Mouse (Mus musculus) embryonic facial prominence, embryonic 10.5 days (tissue): ENCODE measurements at regions not wholly inside any gene's neighbourhood (a gene's known extent, or its start where the extent isn't known, plus 50 kb on each side); places are given as distances from the start of the nearest gene placed in this dataset.

Experiments used
- DNase-seq: peaks from one replicate; pipeline ENCODE4 v3.0.0-alpha.2; 2017; ENCODE audit warnings: low spot score
- H3K27ac ChIP-seq: fragments of 300-500 bp; sonication (generic); replicated peaks from 2 replicates; pipeline ENCODE4 v1.5.1; 2016; ENCODE audit warnings: mild to moderate bottlenecking
- H3K27me3 ChIP-seq: fragments of 300-500 bp; sonication (generic); replicated peaks from 2 replicates; pipeline ENCODE4 v1.6.1; 2016; ENCODE audit warnings: low read depth, mild to moderate bottlenecking; ENCODE audit not compliant: poor library complexity, severe bottlenecking
- H3K36me3 ChIP-seq: fragments of 300-500 bp; sonication (generic); replicated peaks from 2 replicates; pipeline ENCODE4 v1.6.1; 2016; ENCODE audit warnings: mild to moderate bottlenecking, moderate library complexity
- H3K4me1 ChIP-seq: fragments of 300-500 bp; sonication (generic); 2 replicates; pipeline ENCODE4 v1.6.1; 2016
- H3K4me3 ChIP-seq: fragments of 300-500 bp; sonication (generic); 2 replicates; pipeline ENCODE4 v1.5.1; 2016; ENCODE audit warnings: mild to moderate bottlenecking, moderate library complexity
- H3K9me3 ChIP-seq: fragments of 300-500 bp; sonication (generic); 2 replicates; pipeline ENCODE4 v1.6.1; 2016; ENCODE audit warnings: mild to moderate bottlenecking
- WGBS: fragments of 180-500 bp; shearing (Covaris S2); methylation state at CpG from one replicate; pipeline ENCODE4 v1.1.7; 2016; 5-methylcytosine and 5-hydroxymethylcytosine counted together

DNA sequence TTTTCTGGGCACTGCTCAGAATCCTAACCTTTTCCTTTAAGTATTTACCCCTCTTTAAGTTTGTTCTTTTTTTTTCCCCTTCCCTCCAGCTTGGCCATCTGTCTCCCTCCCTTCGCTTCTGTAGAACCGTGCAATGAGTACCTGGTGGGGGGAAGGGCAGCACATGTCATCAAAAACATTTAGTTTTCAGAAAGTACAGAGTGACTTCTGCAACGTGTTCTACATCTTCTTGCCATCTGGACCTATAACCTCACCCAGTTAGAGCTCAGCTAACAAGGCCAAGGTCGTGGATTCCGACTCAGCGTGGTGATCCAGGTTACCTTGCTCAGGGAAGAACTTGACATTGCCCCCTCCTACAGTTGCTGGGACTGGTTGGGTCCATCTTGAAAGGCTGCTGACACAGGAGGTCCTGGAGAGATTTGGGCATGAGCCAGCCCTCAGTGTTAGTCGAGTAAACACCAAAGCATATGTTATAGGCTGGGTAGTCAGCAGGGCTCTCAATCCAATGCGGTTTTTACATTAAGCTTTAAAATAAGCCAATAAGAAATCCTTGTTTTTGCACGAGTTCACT, 1075.0 kb downstream of the Synb start:
- H3K4me1 ChIP-seq, result no peaks in the 10 kb centered on the region
- no peak overlapping the region for H3K27ac ChIP-seq
- H3K27me3 ChIP-seq, result no peaks in the 10 kb centered on the region
- H3K9me3 ChIP-seq, result no peaks in the 10 kb centered on the region
- H3K36me3 ChIP-seq, result no peaks in the 10 kb centered on the region
- WGBS, result 77% methylated on average over 9 of the region's 9 CpGs
- no peak overlapping the region for H3K4me3 ChIP-seq
- no peak for DNase-seq

GRCm38 (mm10) chr14:68218471-68218870, 1075.6 kb downstream of the Synb start:
- no peaks in the 10 kb centered on the region for H3K9me3 ChIP-seq
- DNase-seq, result no peak
- no peak overlapping the region for H3K4me3 ChIP-seq
- H3K27me3 ChIP-seq, result no peaks in the 10 kb centered on the region
- no peak overlapping the region for H3K27ac ChIP-seq
- no peaks in the 10 kb centered on the region for H3K36me3 ChIP-seq
- WGBS, result 87% methylated on average over 4 of the region's 4 CpGs
- no peaks in the 10 kb centered on the region for H3K4me1 ChIP-seq

GRCm38 (mm10) chr14:68217986-68218385, 1076.1 kb downstream of the Synb start:
- no peak overlapping the region for H3K4me3 ChIP-seq
- 81% methylated on average over 6 of the region's 6 CpGs for WGBS

DNA sequence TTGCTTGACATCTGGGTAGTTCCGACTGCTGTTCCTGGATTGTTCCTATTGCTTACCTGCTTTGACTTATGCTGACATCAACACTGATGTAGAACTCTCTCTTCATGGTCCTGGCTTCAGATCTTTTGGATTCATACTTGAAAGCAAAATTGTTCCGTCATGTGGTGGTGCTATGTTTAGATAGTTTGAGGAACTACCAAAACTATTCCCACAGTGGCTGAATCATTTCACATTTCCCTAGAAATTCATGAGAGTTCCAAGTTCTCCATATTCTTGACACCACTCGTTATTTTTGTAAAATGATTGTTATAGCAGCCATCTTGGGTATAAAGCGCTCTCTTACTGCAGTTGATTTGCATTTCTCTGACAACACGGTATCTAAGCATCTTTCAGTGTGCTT, 1080.2 kb downstream of the Synb start:
- Histone ChIP-seq H3K4me1 (no peaks in the 10 kb centered on the region), H3K27me3 (no peaks in the 10 kb centered on the region), H3K4me3 (no peak overlapping the region), H3K36me3 (no peaks in the 10 kb centered on the region), H3K27ac (no peak overlapping the region), H3K9me3 (no peaks in the 10 kb centered on the region)
- no peak for DNase-seq
- 91% methylated on average over 5 of the region's 5 CpGs for WGBS

More at GRCm38 (mm10) chr14:68217986-68218385, 1076.1 kb downstream of the Synb start:
- H3K27me3 ChIP-seq, result no peaks in the 10 kb centered on the region
- H3K27ac ChIP-seq, result no peak overlapping the region
- no peaks in the 10 kb centered on the region for H3K36me3 ChIP-seq
- no peak for DNase-seq
- H3K9me3 ChIP-seq, result no peaks in the 10 kb centered on the region
- H3K4me1 ChIP-seq, result no peaks in the 10 kb centered on the region

DNA sequence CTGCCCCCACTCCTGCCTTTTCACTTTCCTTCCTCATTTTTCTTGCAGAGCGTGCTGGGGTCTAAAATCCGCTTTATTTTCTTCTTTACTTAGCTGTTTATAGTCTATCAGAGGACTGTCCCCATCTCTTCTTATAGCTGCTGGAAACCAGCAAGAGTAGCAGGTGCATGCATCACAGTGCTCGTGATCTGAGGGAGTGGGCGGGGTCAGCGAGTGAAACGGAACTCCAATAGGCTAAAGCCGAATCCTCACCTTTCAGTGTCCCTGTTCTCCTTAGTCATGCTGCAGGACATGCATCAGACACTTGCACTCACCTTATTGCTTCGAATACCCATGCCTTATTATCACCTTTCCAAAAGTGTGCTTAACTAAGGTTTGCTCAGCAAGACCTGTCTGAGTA, 1095.3 kb downstream of the Synb start:
- 9% methylated on average over 8 of the region's 8 CpGs for WGBS
- no peaks in the 10 kb centered on the region for H3K9me3 ChIP-seq
- no peak overlapping the region for H3K27ac ChIP-seq
- H3K27me3 ChIP-seq, result peaks cover 15% of the 10 kb centered on the region
- no peak overlapping the region for H3K4me3 ChIP-seq
- DNase-seq, result peak; percentile 18
- peaks cover 24% of the 10 kb centered on the region for H3K4me1 ChIP-seq
- H3K36me3 ChIP-seq, result no peaks in the 10 kb centered on the region

DNA sequence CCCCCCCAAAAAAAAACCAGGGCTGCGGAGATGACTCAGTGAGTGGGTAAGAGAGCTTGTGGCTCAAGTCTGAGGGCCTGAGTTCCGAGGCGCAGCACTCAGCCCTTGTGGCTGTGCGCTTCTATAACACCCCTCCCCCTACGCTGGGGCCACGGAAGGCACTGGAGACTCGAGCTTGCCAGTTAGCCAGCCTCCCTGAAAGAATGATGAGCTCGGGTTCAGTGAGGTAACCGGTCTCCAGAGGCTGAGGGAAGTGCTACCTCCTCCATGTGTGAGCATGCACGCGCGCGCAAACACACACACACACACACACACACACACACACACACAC, 1096.7 kb downstream of the Synb start:
- Histone ChIP-seq H3K27ac (peak overlapping the region; percentile 71), H3K4me3 (peak overlapping the region; percentile 33; the same call in 1 of the 2 replicates)

DNA sequence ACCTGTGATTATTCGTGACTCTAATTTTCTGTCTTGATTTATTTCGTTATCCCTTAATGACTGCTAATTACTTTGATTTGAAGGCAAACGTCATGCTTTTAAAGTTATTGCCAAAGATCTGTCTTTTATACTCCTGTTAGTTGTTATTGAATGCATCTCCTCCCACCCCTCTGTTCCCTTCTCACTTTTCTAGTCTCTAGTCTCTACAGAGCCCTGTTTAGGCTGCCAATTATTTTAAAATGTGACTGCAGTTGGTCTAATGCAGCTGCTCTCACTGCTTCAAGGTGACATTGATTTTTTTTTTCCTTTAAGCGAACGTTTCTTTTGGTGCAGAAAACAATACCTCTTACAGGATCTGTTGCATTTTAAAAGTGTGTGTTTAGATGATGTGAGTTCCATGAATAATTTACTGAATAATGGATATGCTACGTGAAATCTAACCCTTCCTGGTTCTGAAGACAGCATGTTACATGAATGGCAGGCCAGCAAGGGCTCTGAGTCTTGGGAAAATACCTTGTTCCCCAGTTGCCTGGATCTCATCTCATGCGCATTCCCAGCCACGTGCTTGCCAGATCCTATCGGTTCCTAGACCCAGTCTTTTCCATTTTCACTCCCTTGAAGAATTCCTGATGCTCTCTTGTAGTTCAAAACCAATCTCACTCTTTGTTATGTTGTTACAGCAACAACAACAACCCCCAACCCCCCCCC, 1097.2 kb downstream of the Synb start:
- H3K4me1 ChIP-seq, result peaks cover 24% of the 10 kb centered on the region
- peak; percentile 41 for DNase-seq
- peak overlapping the region; percentile 71 for H3K27ac ChIP-seq
- H3K27me3 ChIP-seq, result peaks cover 15% of the 10 kb centered on the region
- no peaks in the 10 kb centered on the region for H3K9me3 ChIP-seq
- H3K4me3 ChIP-seq, result peak overlapping the region; percentile 33; the same call in 1 of the 2 replicates
- 39% methylated on average over 9 of the region's 9 CpGs for WGBS
- no peaks in the 10 kb centered on the region for H3K36me3 ChIP-seq

More for the DNA sequence above, 1096.7 kb downstream of the Synb start:
- DNase-seq, result peak; percentile 63
- no peaks in the 10 kb centered on the region for H3K9me3 ChIP-seq
- peaks cover 24% of the 10 kb centered on the region for H3K4me1 ChIP-seq
- H3K36me3 ChIP-seq, result no peaks in the 10 kb centered on the region
- 11% methylated on average over 13 of the region's 13 CpGs for WGBS
- peaks cover 15% of the 10 kb centered on the region for H3K27me3 ChIP-seq

- Histone ChIP-seq H3K27me3 (peaks cover 15% of the 10 kb centered on the region), H3K9me3 (no peaks in the 10 kb centered on the region), H3K27ac (no peak overlapping the region), H3K36me3 (no peaks in the 10 kb centered on the region), H3K4me3 (no peak overlapping the region), H3K4me1 (peaks cover 24% of the 10 kb centered on the region)
- 82% methylated on average over 9 of the region's 9 CpGs for WGBS
- DNase-seq, result no peak
Observed at GRCm38 (mm10) chr14:68196201-68196600, 1097.9 kb downstream of the Synb start.

DNA sequence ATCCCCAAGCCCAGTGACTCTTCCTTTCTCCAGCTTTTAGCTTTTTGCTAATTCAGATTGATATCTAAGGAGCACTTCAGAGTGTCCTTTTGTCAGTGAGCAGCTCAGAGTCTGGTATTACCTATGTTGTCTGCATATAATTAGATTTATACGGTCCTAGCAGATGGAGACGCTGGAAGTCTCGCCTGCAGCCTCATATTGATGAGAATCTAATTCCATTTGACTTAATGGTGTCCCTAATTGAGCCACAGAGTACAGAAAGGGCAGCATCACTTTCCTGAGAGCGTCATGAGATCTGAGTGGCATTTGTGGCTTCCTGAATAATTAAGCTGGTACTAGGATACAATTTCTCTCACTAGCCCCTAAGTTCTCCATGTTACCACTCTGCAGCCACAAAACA, 1104.2 kb downstream of the Synb start:
- WGBS, result 64% methylated on average over 4 of the region's 4 CpGs
- no peak for DNase-seq
- Histone ChIP-seq H3K27ac (no peak overlapping the region), H3K4me3 (no peak overlapping the region), H3K36me3 (no peaks in the 10 kb centered on the region), H3K27me3 (no peaks in the 10 kb centered on the region), H3K4me1 (peaks cover 5% of the 10 kb centered on the region; the same call in 1 of the 2 replicates), H3K9me3 (no peaks in the 10 kb centered on the region)

DNA sequence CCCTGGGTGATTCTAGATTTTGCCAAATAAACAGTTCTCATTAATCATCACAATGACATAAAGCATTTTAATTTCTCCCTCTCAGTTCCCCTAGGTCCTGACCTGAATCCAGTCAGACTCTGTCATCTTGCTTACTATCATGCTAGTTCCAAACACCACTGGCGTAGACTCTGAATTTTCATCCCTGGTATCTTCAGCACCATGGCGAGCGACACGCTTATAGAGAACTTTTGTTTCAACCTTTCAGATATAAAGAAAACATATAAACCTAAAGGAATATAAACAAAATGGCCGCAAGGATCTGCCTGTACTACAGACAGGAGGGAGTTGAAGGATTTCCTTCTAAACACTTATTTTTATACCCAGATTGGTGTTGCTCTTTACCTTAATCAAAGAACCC, 1105.8 kb downstream of the Synb start:
- Histone ChIP-seq H3K4me1 (peaks cover 5% of the 10 kb centered on the region; the same call in 1 of the 2 replicates), H3K27me3 (no peaks in the 10 kb centered on the region), H3K36me3 (no peaks in the 10 kb centered on the region), H3K4me3 (no peak overlapping the region), H3K9me3 (no peaks in the 10 kb centered on the region), H3K27ac (no peak overlapping the region)
- DNase-seq, result peak; percentile 23
- 65% methylated on average over 5 of the region's 5 CpGs for WGBS

GRCm38 (mm10) chr14:68182606-68183005, 1111.5 kb downstream of the Synb start:
- Histone ChIP-seq H3K4me3 (no peak overlapping the region), H3K4me1 (peaks cover 10% of the 10 kb centered on the region), H3K27me3 (no peaks in the 10 kb centered on the region), H3K27ac (no peak overlapping the region), H3K9me3 (no peaks in the 10 kb centered on the region), H3K36me3 (no peaks in the 10 kb centered on the region)
- DNase-seq, result no peak
- 59% methylated on average over 9 of the region's 9 CpGs for WGBS

DNA sequence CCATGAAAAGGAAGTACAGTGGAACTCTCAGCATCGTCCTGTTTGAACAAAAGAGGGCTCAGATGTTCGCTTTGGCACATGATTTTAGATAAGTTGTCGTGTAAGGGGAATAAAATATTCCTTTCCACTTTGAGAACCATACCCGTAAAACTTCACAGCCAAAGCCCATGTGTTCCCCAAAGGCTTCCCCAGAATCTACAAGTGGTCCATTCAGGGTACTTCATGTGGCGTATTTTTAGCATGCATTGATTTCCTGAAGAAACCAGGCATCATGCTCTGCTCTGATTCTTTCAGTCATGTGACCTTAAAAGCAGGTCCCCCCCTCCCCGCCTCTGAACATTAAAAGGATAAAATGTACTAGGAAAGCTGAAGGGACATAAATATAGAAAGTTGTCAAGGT, 1112.9 kb downstream of the Synb start:
- H3K4me1 ChIP-seq, result peaks cover 10% of the 10 kb centered on the region
- WGBS, result 89% methylated on average over 6 of the region's 6 CpGs
- no peaks in the 10 kb centered on the region for H3K36me3 ChIP-seq
- H3K4me3 ChIP-seq, result no peak overlapping the region
- H3K9me3 ChIP-seq, result no peaks in the 10 kb centered on the region
- no peak overlapping the region for H3K27ac ChIP-seq
- no peak for DNase-seq
- no peaks in the 10 kb centered on the region for H3K27me3 ChIP-seq
